8 mouse cellular contexts compared by ENCODE assay signal in the genomic region with DNA sequence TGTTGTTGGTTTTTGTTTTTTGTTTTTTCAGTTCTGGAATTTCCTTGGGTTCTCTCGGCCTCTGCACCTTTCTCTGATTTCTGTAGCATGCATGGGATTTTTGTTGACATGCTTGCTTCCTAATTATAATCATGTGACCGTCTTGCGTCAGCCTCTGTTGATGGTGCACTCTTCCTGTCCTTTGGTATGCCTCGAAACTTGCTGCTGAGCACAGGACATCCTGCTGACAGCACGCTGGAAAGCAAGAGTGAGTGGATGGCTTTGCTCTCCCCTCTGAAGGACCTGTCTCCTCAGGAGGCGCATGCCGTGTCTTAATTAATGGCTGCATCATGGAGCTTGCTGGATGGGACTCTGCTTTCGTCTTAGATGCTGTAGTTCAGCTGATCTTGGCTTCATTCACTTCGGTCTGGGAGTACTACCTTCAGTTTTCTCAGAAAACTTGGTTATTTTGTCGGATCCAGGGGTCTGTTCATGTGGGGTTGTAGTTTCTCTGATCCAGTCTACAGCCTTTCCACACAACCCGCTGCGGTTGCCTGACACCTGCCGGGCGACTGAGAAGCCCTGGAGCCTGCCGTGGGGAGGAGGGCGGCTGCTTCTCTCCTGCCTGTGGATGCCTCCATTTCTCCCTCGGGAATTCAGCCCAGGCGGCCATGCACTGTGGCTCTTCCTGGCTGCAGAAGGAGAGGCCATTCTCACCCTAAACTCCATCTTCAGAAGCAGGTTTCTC. TPM values are rescaled to one million over a fixed set of nuclear protein-coding genes. Genes with fewer than 3 reads are reported as not detected.
DNase-seq lines count a peak whose midpoint lies in the region; ATAC-seq and TF ChIP-seq lines count a peak whose summit lies in the region.

No protein-coding gene starts in this region.

- peak; percentile 67 for ATAC-seq in heart, postnatal 0 days (ENCODE audit: insufficient read depth, low read depth)

- peaks cover 2% of the 10 kb centered on the region; the same call in 1 of the 2 replicates for H3K4me1 ChIP-seq in brown adipose tissue, adult 24 weeks (ENCODE audit: control insufficient read depth, insufficient read depth, insufficient read length, low read length)
- peaks cover 12% of the 10 kb centered on the region for H3K4me1 ChIP-seq in heart, postnatal 0 days (ENCODE audit: control insufficient read depth, insufficient read depth)
- H3K4me1 ChIP-seq in lung, adult 2 months (ENCODE audit: control insufficient read depth, insufficient read depth, low read length), result peaks cover 14% of the 10 kb centered on the region
- peaks cover 32% of the 10 kb centered on the region for H3K4me1 ChIP-seq in olfactory bulb, adult 2 months (ENCODE audit: control insufficient read depth, insufficient read depth, low read length)

- no peaks in the 10 kb centered on the region for H3K9me3 ChIP-seq in heart, postnatal 0 days (replicated peaks; ENCODE audit: control insufficient read depth, low read length)

- no peak for TF ChIP-seq EP300 in heart, postnatal 0 days (IDR thresholded peaks at IDR 0.05; ENCODE audit: low read depth)

- DNase-seq in cerebellum, adult 18-20 months, result peak; percentile 13 to 30
- no peak for DNase-seq in cerebellum, postnatal 4 days (ENCODE audit: low spot score in 2 of 2)
- DNase-seq in heart, postnatal 0 days (ENCODE audit: low spot score), result peak; percentile 22
- DNase-seq in lung, adult 2 months, result peak; percentile 36
- no peak for DNase-seq in testis, postnatal 14 days (ENCODE audit: low spot score)
- DNase-seq in gastrocnemius, postnatal 36 days, result no peak

- intact Hi-C loops in gastrocnemius, postnatal 36 days (cut with DNase I), result no loop called here

- H3K27ac ChIP-seq in brown adipose tissue, adult 24 weeks (replicated peaks; ENCODE audit: low read depth, low read length), result no peak overlapping the region
- no peak overlapping the region for H3K27ac ChIP-seq in heart, postnatal 0 days (ENCODE audit: low read depth)
- H3K27ac ChIP-seq in olfactory bulb, adult 2 months (ENCODE audit: insufficient read depth, low read depth, low read length), result 0 out of 2 replicates have a peak overlapping the region, but pooled peaks have one; percentile 5

- WGBS in heart, postnatal 0 days, result 15% methylated on average over 18 of the region's 18 CpGs
- WGBS in lung, adult 2 months, result 25% methylated on average over 18 of the region's 18 CpGs
- WGBS in olfactory bulb, adult 2 months, result 40% methylated on average over 18 of the region's 18 CpGs

- no peak for TF ChIP-seq CTCF in heart, postnatal 0 days (IDR thresholded peaks at IDR 0.05; ENCODE audit: low read depth)
- TF ChIP-seq CTCF in lung, adult 2 months (IDR thresholded peaks at IDR 0.05; ENCODE audit: insufficient read depth, low read length), result no peak
- TF ChIP-seq CTCF in olfactory bulb, adult 2 months (IDR thresholded peaks at IDR 0.05; ENCODE audit: insufficient read depth, low read depth, low read length), result no peak

- H3K27me3 ChIP-seq in heart, postnatal 0 days (ENCODE audit: control insufficient read depth, insufficient read depth, low read length), result no peaks in the 10 kb centered on the region

- H3K4me3 ChIP-seq in brown adipose tissue, adult 24 weeks (ENCODE audit: insufficient read depth, low read depth, low read length), result peak overlapping the region; percentile 32
- peak overlapping the region; percentile 2 for H3K4me3 ChIP-seq in heart, postnatal 0 days (ENCODE audit: low read depth, low read length)
- H3K4me3 ChIP-seq in lung, adult 2 months (replicated peaks; ENCODE audit: extremely low read depth, low read depth, low read length), result peak overlapping the region; percentile 43
- 0 out of 2 replicates have a peak overlapping the region, but pooled peaks have one; percentile 14 for H3K4me3 ChIP-seq in olfactory bulb, adult 2 months (ENCODE audit: insufficient read depth, low read depth, low read length)

- peak; percentile 85; the same call in 1 of the 2 replicates for TF ChIP-seq POLR2A in lung, adult 2 months (IDR thresholded peaks at IDR 0.05; ENCODE audit: borderline replicate concordance, extremely low read depth, low read depth, low read length)
- TF ChIP-seq POLR2A in olfactory bulb, adult 2 months (IDR thresholded peaks at IDR 0.05; ENCODE audit: insufficient read depth, low read depth, low read length), result no peak

- H3K36me3 ChIP-seq in heart, postnatal 0 days (replicated peaks; ENCODE audit: control insufficient read depth, insufficient read depth, low read length), result peaks cover 14% of the 10 kb centered on the region; the same call in 1 of the 2 replicates

- peak overlapping the region; percentile 40 for H3K4me2 ChIP-seq in heart, postnatal 0 days (ENCODE audit: low read depth, low read length)

- H3K9ac ChIP-seq in heart, postnatal 0 days (replicated peaks; ENCODE audit: low read depth, low read length), result no peak overlapping the region; the same call in 1 of the 2 replicates

RNA-seq across cellular contexts. Expression of gene Ipmk, which starts 14.4 kb away (rescaled TPM):
- polyA plus RNA-seq in brown adipose tissue, adult 24 weeks (2012; ENCODE audit: insufficient read depth, insufficient read length, missing spikeins), result 3.5 and 5.1 TPM in 2 replicates
- 6.8 and 8.0 TPM in 2 replicates for total RNA-seq in heart, postnatal 0 days (2014; rRNA removed; ENCODE audit: low replicate concordance)
- 4.9 TPM in 2 replicates for polyA plus RNA-seq in heart, postnatal 0 days (2015; fragmentation: Nextera tagmentation; extraction: Ambion mirVana)
- polyA plus RNA-seq in lung, adult 2 months (2012; rRNA removed), result 12.2 and 12.4 TPM in 2 replicates
- not detected in 2 replicates for polyA plus RNA-seq in olfactory bulb, adult 2 months (2012; ENCODE audit: insufficient read depth, insufficient read length, low replicate concordance, missing spikeins)
- 10 to 100 TPM; 14.8 to 16.9 TPM for total RNA-seq in gastrocnemius, postnatal 36 days (2021)

RNA-seq across cellular contexts. Expression of gene Cisd1, which starts 17.2 kb away (rescaled TPM):
- 297 and 314 TPM in 2 replicates for polyA plus RNA-seq in brown adipose tissue, adult 24 weeks (2012; ENCODE audit: insufficient read depth, insufficient read length, missing spikeins)
- 134 and 170 TPM in 2 replicates for total RNA-seq in heart, postnatal 0 days (2014; rRNA removed; ENCODE audit: low replicate concordance)
- polyA plus RNA-seq in heart, postnatal 0 days (2015; fragmentation: Nextera tagmentation; extraction: Ambion mirVana), result 403 and 429 TPM in 2 replicates
- polyA plus RNA-seq in lung, adult 2 months (2012; rRNA removed), result 35.7 and 40.6 TPM in 2 replicates
- polyA plus RNA-seq in olfactory bulb, adult 2 months (2012; ENCODE audit: insufficient read depth, insufficient read length, low replicate concordance, missing spikeins), result not detected in 2 replicates
- 100 to 1,000 TPM; 201 to 223 TPM for total RNA-seq in gastrocnemius, postnatal 36 days (2021)

Comparison
In these comparisons a context has a peak if more than half of its experiments do, and no peak if none do; other contexts are left out.
1. DNase-seq: peak in cerebellum, adult 18-20 months (2 of 2), heart, postnatal 0 days (single experiment) and lung, adult 2 months (single experiment); none in cerebellum, postnatal 4 days (0 of 2), testis, postnatal 14 days (single experiment) and gastrocnemius, postnatal 36 days (0 of 2).
2. RNA of gene Cisd1, which starts 17.2 kb away (polyA plus RNA-seq): 403 to 429 TPM in heart, postnatal 0 days, 297 to 314 TPM in brown adipose tissue, adult 24 weeks and 35.7 to 40.6 TPM in lung, adult 2 months; not detected in olfactory bulb, adult 2 months; every median in the first group is over 10 times any median in the second.
3. Peak in every context shown above with its lines, with median percentiles within 50 percentile points of each other: H3K4me3 ChIP-seq.